Mouse (Mus musculus) urinary bladder, postnatal 25 days (tissue): Measurements from ENCODE around the gene Cdk5.

Source experiments
- DNase-seq: peaks from one replicate; pipeline ENCODE4 v3.0.0; 2022; ENCODE audit warnings: low spot score

Gene Cdk5

GRCm38 (mm10) chr5:24427981-24428402 lies 4.7 kb upstream of the Cdk5 start:
- DNase-seq = no peak

- DNase-seq = no peak
These were observed 3.9 kb upstream of the Cdk5 start for GRCm38 (mm10) chr5:24427285-24427633.

GRCm38 (mm10) chr5:24426556-24427284 lies 3.4 kb upstream of the Cdk5 start:
- DNase-seq = no peak

- no peak for DNase-seq
These were observed 2.7 kb upstream of the Cdk5 start for GRCm38 (mm10) chr5:24426037-24426432.

GRCm38 (mm10) chr5:24425421-24426036 lies 2.2 kb upstream of the Cdk5 start:
- peak; percentile 47 for DNase-seq

- DNase-seq = peak; percentile 72
These were observed 1.6 kb upstream of the Cdk5 start for GRCm38 (mm10) chr5:24424861-24425411.

GRCm38 (mm10) chr5:24424004-24424781 lies 863 bp upstream of the Cdk5 start:
- DNase-seq = peak; percentile 40

GRCm38 (mm10) chr5:24420381-24420780 lies 2.9 kb downstream of the Cdk5 start:
- no peak for DNase-seq

- no peak for DNase-seq
These were observed 5.7 kb downstream of the Cdk5 start for GRCm38 (mm10) chr5:24417587-24417986.

- peak; percentile 55 for DNase-seq
These were observed 7.1 kb downstream of the Cdk5 start for GRCm38 (mm10) chr5:24416222-24416736.

- DNase-seq = no peak
These were observed 9.4 kb downstream of the Cdk5 start for GRCm38 (mm10) chr5:24413938-24414337.

GRCm38 (mm10) chr5:24413042-24413693 lies 10.2 kb downstream of the Cdk5 start, which contains the start of gene Asic3:
Asic3 (plus strand) TSS chr5:24413392.
- no peak for DNase-seq

GRCm38 (mm10) chr5:24412063-24412462 lies 11.3 kb downstream of the Cdk5 start:
- DNase-seq = no peak

GRCm38 (mm10) chr5:24409466-24409865 lies 13.9 kb downstream of the Cdk5 start:
- DNase-seq = no peak

GRCm38 (mm10) chr5:24408651-24409050 lies 14.7 kb downstream of the Cdk5 start:
- DNase-seq = no peak

- DNase-seq = no peak
These were observed 17.9 kb downstream of the Cdk5 start for GRCm38 (mm10) chr5:24405389-24405876.

GRCm38 (mm10) chr5:24404594-24405360 lies 18.6 kb downstream of the Cdk5 start:
- DNase-seq = no peak

- DNase-seq = no peak
These were observed 21.4 kb downstream of the Cdk5 start for GRCm38 (mm10) chr5:24401969-24402368.

- no peak for DNase-seq
These were observed 22.3 kb downstream of the Cdk5 start for GRCm38 (mm10) chr5:24400911-24401605.

- no peak for DNase-seq
These were observed 23.0 kb downstream of the Cdk5 start for GRCm38 (mm10) chr5:24400362-24400761.
